Mouse (Mus musculus): Measurements from ENCODE around the gene Tbpl1. TPM values are rescaled to one million over a fixed set of nuclear protein-coding genes. Genes with fewer than 3 reads are reported as not detected.

The Tbpl1 gene
- polyA plus RNA-seq, 1 experiment from 2014 or later, result 115 TPM

DNA sequence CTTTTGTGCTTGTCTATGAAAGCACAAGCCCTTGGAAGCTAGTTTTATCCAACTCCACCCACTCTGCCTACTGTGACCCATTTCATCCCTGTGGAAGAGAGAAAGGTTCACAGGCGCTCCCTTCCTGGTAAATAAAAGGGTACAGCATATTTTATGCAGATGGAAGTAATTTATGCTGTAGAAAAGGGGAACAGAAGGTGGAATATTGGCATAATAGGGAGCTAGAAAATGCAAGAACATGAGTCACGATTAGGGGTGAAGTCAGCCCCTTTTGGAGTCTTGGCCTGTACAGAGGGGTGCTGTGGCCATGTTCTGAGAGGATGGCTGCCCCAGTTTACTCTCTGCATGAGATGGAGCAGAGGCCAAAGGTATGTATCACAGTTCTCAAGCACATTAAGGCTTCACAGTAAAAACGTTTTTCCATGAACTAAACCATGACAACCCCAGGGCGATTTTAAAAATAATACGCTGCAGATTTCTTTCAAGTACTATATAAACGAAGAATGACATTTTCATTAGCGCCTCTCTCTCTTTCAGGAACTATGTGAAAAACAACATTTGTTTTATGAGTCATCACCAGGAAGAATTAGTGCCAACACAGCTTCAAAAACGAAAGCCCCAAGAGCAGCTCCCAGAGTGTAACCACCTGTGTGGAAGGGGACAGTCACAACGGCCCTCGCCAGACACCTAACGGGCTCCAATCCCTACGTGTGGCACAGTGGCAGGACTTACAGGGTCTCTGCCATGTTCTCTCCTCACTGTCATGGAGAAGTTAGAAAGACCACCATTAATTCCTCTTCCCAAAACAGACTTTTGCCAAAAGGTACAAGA lies 30.0 kb downstream of the Tbpl1 start:
- 0 out of 2 replicates have a peak, but pooled peaks cover 9% of the 10 kb centered on the region for H3K4me1 ChIP-seq (replicated peaks)
- H3K4me3 ChIP-seq, result no peak overlapping the region
- no peaks in the 10 kb centered on the region for H3K27me3 ChIP-seq
- H3K9ac ChIP-seq, result no peak overlapping the region
- H3K27ac ChIP-seq, result no peak overlapping the region
- ATAC-seq (ENCODE audit: low FRiP score), result no peak
- H3K9me3 ChIP-seq, result no peaks in the 10 kb centered on the region
- H3K36me3 ChIP-seq, result peaks cover 48% of the 10 kb centered on the region
- 88% methylated on average over 12 of the region's 12 CpGs for WGBS
- H3K4me2 ChIP-seq, result no peak overlapping the region

DNA sequence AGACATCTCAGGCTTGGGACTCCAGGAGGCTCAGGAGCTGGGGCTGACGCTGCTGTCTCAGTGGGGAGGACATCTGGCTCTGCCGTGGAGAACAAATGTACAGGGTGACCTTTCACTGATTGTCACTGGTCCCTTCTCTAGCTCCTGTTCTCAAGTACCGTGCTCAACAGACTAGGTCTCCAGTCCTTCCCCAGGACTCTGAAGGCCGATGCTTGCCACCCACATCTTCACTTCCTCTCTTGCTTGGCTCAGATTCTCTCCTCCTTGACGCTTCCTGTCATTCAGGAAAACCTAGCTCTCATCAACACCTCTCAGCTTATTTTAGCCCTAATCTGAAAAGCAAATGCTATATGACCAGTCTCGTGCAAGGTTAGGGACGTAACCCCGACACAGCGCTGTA lies 31.0 kb downstream of the Tbpl1 start:
- no peak overlapping the region for H3K4me3 ChIP-seq
- no peak for ATAC-seq (ENCODE audit: low FRiP score)
- no peaks in the 10 kb centered on the region for H3K9me3 ChIP-seq
- H3K27me3 ChIP-seq, result no peaks in the 10 kb centered on the region
- H3K4me1 ChIP-seq (replicated peaks), result 0 out of 2 replicates have a peak, but pooled peaks cover 9% of the 10 kb centered on the region
- H3K9ac ChIP-seq, result no peak overlapping the region
- no peak overlapping the region for H3K4me2 ChIP-seq
- WGBS, result 90% methylated on average over 9 of the region's 9 CpGs
- H3K27ac ChIP-seq, result no peak overlapping the region
- peaks cover 42% of the 10 kb centered on the region for H3K36me3 ChIP-seq

DNA sequence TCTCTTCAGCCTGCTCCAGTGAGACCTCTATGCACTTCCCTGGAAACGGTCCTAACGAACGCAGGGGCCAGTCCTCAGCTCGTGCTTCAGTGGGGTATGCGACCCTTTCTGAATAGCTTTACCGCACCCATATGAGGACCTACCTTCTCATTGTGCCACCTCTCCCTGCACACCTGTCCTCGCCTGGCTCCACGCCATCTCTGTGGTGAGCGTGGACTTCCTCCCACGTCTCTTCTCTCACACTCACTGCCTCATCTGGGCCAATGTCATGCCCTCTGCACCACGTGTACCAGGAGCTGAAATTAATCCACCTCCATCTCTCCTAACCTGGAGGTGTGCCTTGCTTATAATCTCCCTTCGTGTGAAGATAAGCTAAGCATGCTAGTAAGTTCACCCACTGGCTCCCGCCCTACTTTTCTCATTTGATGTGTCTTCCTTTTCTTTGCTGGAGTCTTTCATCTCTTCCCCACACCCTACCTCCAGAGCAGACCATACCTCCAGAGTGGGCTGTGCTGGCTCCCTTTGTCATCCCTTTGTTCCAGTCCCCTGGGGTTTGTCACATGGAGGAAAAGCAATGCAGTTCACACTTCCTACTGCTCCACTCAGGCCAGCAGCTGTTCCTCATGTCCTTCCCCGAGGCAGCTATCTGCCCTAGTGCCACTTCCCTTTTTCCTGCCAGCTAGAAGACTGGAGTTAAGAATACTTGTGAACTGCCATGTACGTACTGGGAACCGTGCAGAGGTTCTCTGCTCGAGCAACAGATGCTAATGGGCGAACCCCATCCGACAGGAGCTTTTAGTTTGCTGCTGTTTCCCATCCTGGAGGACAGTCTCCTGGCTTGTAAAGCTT lies 32.0 kb downstream of the Tbpl1 start:
- H3K9ac ChIP-seq, result no peak overlapping the region
- H3K4me3 ChIP-seq, result no peak overlapping the region
- ATAC-seq (ENCODE audit: low FRiP score), result no peak
- 0 out of 2 replicates have a peak, but pooled peaks cover 9% of the 10 kb centered on the region for H3K4me1 ChIP-seq (replicated peaks)
- H3K36me3 ChIP-seq, result peaks cover 38% of the 10 kb centered on the region
- H3K9me3 ChIP-seq, result no peaks in the 10 kb centered on the region
- no peak overlapping the region for H3K27ac ChIP-seq
- 82% methylated on average over 19 of the region's 19 CpGs for WGBS
- no peak overlapping the region for H3K4me2 ChIP-seq
- H3K27me3 ChIP-seq, result no peaks in the 10 kb centered on the region

DNA sequence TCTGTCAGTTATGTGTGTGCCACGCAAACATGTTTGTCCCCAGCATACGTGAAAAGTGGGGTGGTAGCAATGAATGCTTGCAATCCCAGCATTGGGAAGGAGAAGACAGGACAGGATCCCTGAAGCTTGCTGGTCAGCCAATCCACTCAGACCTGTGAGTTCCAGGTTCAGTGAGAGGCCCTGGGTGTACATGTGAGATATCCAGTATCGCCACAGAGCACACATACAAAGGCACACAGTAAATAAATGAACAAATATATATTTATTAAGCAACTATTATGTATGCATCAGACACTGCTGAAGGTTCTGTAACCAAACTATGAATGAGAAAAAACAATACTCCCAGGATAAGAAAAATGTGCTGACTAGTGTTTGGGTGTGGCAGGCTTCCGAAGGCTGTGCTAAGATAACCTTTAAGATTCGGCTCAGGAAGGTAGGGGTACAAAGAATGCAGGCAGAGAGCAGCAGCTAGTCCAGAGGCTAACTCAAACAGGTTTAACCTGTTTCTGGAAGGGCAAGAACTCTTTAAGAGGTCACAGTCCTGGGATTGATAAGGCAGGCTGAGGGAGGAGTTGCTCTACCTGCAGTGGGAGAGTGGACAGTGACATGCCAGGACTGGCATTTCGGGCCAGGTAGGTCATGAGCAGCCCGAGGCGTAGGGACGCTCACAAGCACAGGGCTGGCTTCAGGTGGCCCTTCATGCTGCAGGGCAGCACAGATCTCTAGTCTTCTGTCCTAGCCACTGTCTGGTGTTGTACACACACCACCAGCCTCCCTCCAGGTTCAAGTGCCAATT lies 33.4 kb downstream of the Tbpl1 start:
- Histone ChIP-seq H3K9ac (no peak overlapping the region), H3K4me3 (no peak overlapping the region), H3K36me3 (peaks cover 30% of the 10 kb centered on the region), H3K9me3 (no peaks in the 10 kb centered on the region), H3K4me2 (no peak overlapping the region), H3K27ac (no peak overlapping the region), H3K4me1 (replicated peaks) (0 out of 2 replicates have a peak, but pooled peaks cover 9% of the 10 kb centered on the region), H3K27me3 (no peaks in the 10 kb centered on the region)
- ATAC-seq (ENCODE audit: low FRiP score), result no peak
- WGBS, result 90% methylated on average over 9 of the region's 9 CpGs

DNA sequence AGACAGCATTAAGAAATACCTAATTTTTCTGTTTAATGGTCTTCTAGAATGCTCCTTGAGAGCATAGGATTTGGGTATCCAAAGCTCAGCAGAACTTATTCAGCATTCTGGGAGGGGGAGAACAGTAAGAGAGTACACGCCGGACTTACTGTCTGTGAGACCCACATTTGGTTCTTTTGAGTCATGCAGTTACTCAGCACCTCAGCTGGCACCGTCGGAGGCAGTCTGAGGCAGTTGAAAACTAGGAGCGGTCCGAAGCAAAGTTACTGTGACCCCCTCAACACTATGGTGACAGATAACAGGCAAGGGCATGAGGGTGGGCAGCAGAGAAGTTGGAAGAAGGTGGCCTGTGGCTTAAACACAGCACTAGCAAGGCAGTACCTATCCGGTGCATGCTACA lies 34.9 kb downstream of the Tbpl1 start:
- 0 out of 2 replicates have a peak, but pooled peaks cover 9% of the 10 kb centered on the region for H3K4me1 ChIP-seq (replicated peaks)
- no peak overlapping the region for H3K9ac ChIP-seq
- ATAC-seq (ENCODE audit: low FRiP score), result no peak
- 92% methylated on average over 7 of the region's 7 CpGs for whole genome bisulfite sequencing
- H3K9me3 ChIP-seq, result no peaks in the 10 kb centered on the region
- no peak overlapping the region for H3K27ac ChIP-seq
- H3K4me2 ChIP-seq, result no peak overlapping the region
- no peak overlapping the region for H3K4me3 ChIP-seq
- H3K27me3 ChIP-seq, result no peaks in the 10 kb centered on the region
- H3K36me3 ChIP-seq, result peaks cover 19% of the 10 kb centered on the region

DNA sequence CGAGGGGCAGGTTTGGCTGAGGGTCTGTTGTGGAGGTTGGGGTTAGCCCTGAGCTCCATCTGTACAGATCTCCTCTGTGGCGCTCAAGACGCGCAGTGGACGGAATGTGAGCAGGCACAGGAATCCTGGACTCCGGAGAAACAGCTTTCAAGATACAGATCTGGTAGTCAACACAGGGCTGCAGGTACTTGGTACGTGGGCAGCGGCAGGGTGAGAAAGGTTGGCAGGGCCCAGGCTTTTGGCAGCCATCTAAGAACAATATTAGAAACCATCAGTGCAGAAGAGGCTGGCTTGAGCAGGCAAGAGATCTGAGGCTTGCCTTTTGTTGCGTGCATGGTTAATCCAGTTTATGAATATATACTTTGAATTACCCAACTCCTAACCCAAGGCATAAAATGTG lies 35.5 kb downstream of the Tbpl1 start:
- Histone ChIP-seq H3K4me2 (no peak overlapping the region), H3K36me3 (peaks cover 19% of the 10 kb centered on the region), H3K27me3 (no peaks in the 10 kb centered on the region), H3K9me3 (no peaks in the 10 kb centered on the region), H3K9ac (no peak overlapping the region), H3K4me1 (replicated peaks) (0 out of 2 replicates have a peak, but pooled peaks cover 5% of the 10 kb centered on the region), H3K4me3 (no peak overlapping the region), H3K27ac (no peak overlapping the region)
- WGBS, result 98% methylated on average over 9 of the region's 9 CpGs
- no peak for ATAC-seq (ENCODE audit: low FRiP score)

DNA sequence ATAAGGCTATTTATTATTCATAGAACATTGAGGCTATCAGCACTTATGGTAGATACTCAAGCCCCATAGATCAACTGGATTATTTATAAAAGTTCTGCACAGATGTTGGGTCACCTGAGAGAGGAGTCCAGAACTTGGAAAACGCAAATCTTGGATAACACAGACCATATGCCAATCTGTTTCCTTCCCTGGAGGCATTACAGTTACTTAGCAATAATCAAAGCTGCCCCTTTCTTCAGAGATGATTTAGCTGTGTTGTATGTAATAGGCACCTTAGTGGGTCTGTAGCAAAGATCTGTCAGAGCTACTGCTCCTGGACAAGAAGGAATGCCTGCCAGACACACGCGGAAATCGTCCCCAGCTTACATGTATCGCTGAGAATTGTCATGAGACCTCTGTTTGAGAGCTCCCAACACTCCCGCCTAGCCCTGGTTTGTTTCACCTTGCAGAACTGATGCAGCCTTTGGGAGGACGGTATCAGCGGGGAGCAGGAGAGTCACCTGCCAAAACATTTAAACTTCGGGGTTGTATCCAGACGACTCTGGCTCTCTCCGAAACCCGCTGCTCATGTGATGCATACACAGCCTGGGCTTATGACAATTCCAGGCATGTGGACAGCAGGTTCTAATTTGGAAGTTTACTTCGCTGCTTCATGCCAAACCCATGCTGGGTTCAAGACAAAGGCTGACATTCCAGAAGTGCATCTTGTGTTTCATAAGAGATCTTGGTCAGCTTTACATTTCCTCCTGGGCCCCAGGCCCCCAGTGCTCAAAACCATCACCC lies 55.7 kb downstream of the Tbpl1 start:
- Histone ChIP-seq H3K9ac (no peak overlapping the region), H3K27me3 (no peaks in the 10 kb centered on the region), H3K27ac (no peak overlapping the region), H3K9me3 (no peaks in the 10 kb centered on the region), H3K4me2 (no peak overlapping the region), H3K4me3 (no peak overlapping the region), H3K4me1 (replicated peaks) (no peaks in the 10 kb centered on the region), H3K36me3 (no peaks in the 10 kb centered on the region)
- WGBS, result 66% methylated on average over 13 of the region's 13 CpGs
- ATAC-seq (ENCODE audit: low FRiP score), result no peak

DNA sequence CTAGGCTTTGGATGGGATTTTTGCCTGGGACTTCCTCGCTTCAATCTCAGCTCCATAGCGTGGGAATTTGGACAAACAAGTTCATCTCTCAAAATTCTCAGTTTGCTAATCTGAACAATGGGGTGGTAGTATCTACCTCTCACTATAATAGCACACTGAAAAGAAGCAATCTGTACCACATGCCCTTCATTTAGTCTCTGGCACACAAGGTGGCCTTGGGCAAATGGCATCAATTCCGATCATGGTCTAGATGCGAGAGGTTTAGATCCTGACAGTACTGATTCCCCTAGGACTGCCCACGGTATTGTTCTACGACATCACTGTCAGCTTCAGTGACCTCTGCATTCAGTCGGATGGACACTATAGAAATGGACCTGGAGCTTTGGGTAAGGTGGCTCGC lies 57.6 kb downstream of the Tbpl1 start:
- H3K9me3 ChIP-seq, result no peaks in the 10 kb centered on the region
- ATAC-seq (ENCODE audit: low FRiP score), result no peak
- H3K4me3 ChIP-seq, result no peak overlapping the region
- no peaks in the 10 kb centered on the region for H3K36me3 ChIP-seq
- H3K9ac ChIP-seq, result no peak overlapping the region
- H3K27me3 ChIP-seq, result no peaks in the 10 kb centered on the region
- H3K4me1 ChIP-seq (replicated peaks), result no peaks in the 10 kb centered on the region
- 90% methylated on average over 8 of the region's 8 CpGs for WGBS
- no peak overlapping the region for H3K27ac ChIP-seq
- no peak overlapping the region for H3K4me2 ChIP-seq

DNA sequence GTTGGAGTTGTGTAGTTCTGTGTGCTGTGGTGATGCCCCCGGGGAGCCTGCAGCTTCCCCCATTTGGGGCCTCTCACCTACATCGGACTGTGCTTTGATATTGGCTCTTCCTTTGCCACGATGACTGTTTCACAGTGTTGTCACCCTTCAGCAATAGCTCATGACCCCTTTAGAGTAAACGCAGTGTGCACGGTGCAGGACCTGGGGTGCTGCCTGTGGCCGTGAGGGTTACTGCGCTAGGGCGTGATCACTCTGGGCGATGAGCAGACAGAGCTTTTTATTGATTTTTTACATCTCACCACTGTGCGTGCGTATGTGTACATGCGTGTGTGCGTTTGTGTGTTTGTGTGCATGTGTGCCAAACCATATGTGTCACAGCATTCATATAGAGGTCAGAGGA lies 63.2 kb downstream of the Tbpl1 start:
- H3K9me3 ChIP-seq, result no peaks in the 10 kb centered on the region
- no peak overlapping the region for H3K4me3 ChIP-seq
- no peaks in the 10 kb centered on the region for H3K27me3 ChIP-seq
- no peak for ATAC-seq (ENCODE audit: low FRiP score)
- H3K4me1 ChIP-seq (replicated peaks), result no peaks in the 10 kb centered on the region
- WGBS, result 91% methylated on average over 13 of the region's 13 CpGs
- no peak overlapping the region for H3K27ac ChIP-seq
- H3K4me2 ChIP-seq, result no peak overlapping the region
- no peak overlapping the region for H3K9ac ChIP-seq
- no peaks in the 10 kb centered on the region for H3K36me3 ChIP-seq

DNA sequence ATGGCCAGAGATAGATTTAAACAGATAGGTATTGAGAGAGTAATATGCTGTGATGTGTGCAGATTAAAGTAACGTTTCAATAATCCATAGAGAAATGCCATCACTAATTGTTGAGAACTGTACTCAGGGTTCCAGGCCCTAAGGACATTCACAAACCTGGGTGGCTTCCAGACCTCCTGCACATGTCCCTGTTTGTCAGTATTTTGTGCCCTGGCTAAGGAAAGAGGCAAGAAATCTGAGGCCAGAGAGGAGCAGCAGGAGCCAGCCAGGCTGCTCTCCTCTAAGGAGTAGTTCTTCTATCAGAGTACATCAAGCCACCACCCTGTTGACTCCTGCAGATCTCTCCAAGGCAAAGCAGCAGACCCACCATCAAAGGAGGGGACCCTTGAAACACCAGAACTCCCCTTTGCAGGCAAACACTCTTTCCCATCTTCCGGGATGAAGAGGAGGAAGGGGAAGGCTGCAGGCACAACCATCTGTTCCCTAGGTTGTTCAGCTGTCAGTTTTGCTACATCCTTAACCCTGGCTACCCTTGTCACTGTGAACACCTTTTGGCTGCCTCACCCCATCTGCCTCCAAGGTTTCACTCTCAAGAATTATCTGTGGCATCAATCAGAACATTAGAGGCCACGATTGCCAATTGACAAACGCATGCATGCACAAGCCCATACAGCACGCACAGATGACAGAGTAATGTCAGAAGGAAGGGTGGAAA lies 71.3 kb downstream of the Tbpl1 start:
- ATAC-seq (ENCODE audit: low FRiP score), result no peak
- Histone ChIP-seq H3K27ac (no peak overlapping the region), H3K36me3 (no peaks in the 10 kb centered on the region), H3K9me3 (no peaks in the 10 kb centered on the region), H3K4me2 (no peak overlapping the region), H3K4me3 (no peak overlapping the region), H3K9ac (no peak overlapping the region), H3K27me3 (no peaks in the 10 kb centered on the region), H3K4me1 (replicated peaks) (peaks cover 13% of the 10 kb centered on the region)
- 77% methylated on average over 5 of the region's 5 CpGs for WGBS

DNA sequence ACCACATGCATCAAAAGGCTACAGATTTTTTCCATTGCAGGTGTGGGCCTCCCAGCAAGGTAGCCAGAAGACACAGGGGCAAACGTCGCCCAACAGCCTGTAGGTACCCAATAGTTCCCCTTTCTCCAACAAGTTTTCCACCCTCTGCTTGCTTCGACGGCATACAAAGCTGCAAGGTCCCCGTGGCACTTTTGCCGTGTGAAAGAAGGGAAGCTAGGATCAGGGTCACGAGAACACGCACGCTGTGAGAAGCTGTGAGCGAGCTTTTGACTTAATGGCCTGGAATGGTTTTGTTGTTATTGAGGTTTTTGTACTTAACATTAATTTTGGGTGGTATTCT lies 72.4 kb downstream of the Tbpl1 start:
- 64% methylated on average over 10 of the region's 10 CpGs for WGBS
- Histone ChIP-seq H3K9ac (no peak overlapping the region), H3K4me3 (no peak overlapping the region), H3K4me2 (no peak overlapping the region), H3K4me1 (replicated peaks) (peaks cover 13% of the 10 kb centered on the region), H3K9me3 (no peaks in the 10 kb centered on the region), H3K27ac (peak overlapping the region; percentile 77), H3K27me3 (no peaks in the 10 kb centered on the region), H3K36me3 (no peaks in the 10 kb centered on the region)
- ATAC-seq (ENCODE audit: low FRiP score), result peak; percentile 28; the same call in 1 of the 2 replicates

Measured in hindbrain, embryonic 13.5 days (tissue).